Mouse (Mus musculus) cerebellum, adult 2 months (tissue): ENCODE measurements around the gene Gnl1. TPM values are rescaled to one million over a fixed set of nuclear protein-coding genes. Genes with fewer than 3 reads are reported as not detected.
A peak's percentile ranks its signal among the peaks of the same experiment; 100 is the strongest.

ENCODE experiments used
- DNase-seq, 2 experiments: peaks; one replicate each; pipeline ENCODE4 v3.0.0; 2021
- H3K27ac ChIP-seq: fragments of 200-500 bp; 2 replicates; pipeline ENCODE4 v1.5.1; 2012; ENCODE audit warnings: low read length, control low read depth, inconsistent platforms; ENCODE audit not compliant: insufficient read depth
- H3K27me3 ChIP-seq: fragments of 200-500 bp; 2 replicates; pipeline ENCODE4 v1.6.1; 2012; ENCODE audit warnings: inconsistent platforms, mild to moderate bottlenecking, low read length, moderate library complexity; ENCODE audit not compliant: control insufficient read depth, insufficient read depth
- H3K4me1 ChIP-seq: fragments of 200-500 bp; 2 replicates; pipeline ENCODE4 v1.6.1; 2011; ENCODE audit warnings: low read length; ENCODE audit not compliant: control insufficient read depth, insufficient read depth
- H3K4me3 ChIP-seq: fragments of 200-500 bp; replicated peaks from 2 replicates; pipeline ENCODE3; 2011; ENCODE audit warnings: mild to moderate bottlenecking, low read depth, low read length, control low read depth; ENCODE audit not compliant: insufficient read depth
- CTCF ChIP-seq: fragments of 200-500 bp; IDR thresholded peaks from 2 replicates; pipeline ENCODE4 v1.5.1; 2011; ENCODE audit warnings: low read depth, mild to moderate bottlenecking, control low read depth, low read length, moderate library complexity, borderline replicate concordance; ENCODE audit not compliant: insufficient read depth
- POLR2A ChIP-seq: fragments of 200-500 bp; IDR thresholded peaks from 2 replicates; pipeline ENCODE4 v1.6.1; 2011; ENCODE audit warnings: low read length, control low read depth, borderline replicate concordance; ENCODE audit not compliant: insufficient read depth
- WGBS: fragments of 180-500 bp; shearing (Covaris S2); methylation state at CpG from one replicate; pipeline ENCODE4 v1.1.7; 2018; 5-methylcytosine and 5-hydroxymethylcytosine counted together
- polyA plus RNA-seq: library from polyadenylated mRNA; depleted of rRNA; stranded (reverse); fragments of >200 nt; gene quantifications from 2 replicates; pipeline ENCODE4 v1.2.3, GENCODE M21; 2012

Gene Gnl1
- polyA plus RNA-seq, 1 experiment = 103 TPM

GRCm38 (mm10) chr17:36014977-36015376, 35.3 kb downstream of the Gnl1 start:
- H3K27me3 ChIP-seq = no peaks in the 10 kb centered on the region
- no peak overlapping the region for H3K4me3 ChIP-seq
- TF ChIP-seq POLR2A (no peak), CTCF (no peak)
- no peak overlapping the region for H3K27ac ChIP-seq
- WGBS = 95% methylated on average over 5 of the region's 5 CpGs
- no peaks in the 10 kb centered on the region for H3K4me1 ChIP-seq
- no peak for DNase-seq

GRCm38 (mm10) chr17:36017046-36017445, 37.4 kb downstream of the Gnl1 start:
- WGBS = 75% methylated on average over 5 of the region's 5 CpGs
- DNase-seq = peak in 1 of 2 experiments; percentile 51
- TF ChIP-seq CTCF (no peak), POLR2A (no peak)
- Histone ChIP-seq H3K27me3 (no peaks in the 10 kb centered on the region), H3K4me3 (no peak overlapping the region), H3K27ac (no peak overlapping the region), H3K4me1 (no peaks in the 10 kb centered on the region)

- DNase-seq = no peak
- no peak overlapping the region for H3K27ac ChIP-seq
- TF ChIP-seq POLR2A = no peak
- no peak for TF ChIP-seq CTCF
- H3K4me3 ChIP-seq = no peak overlapping the region
- WGBS = 71% methylated on average over 2 of the region's 2 CpGs
- H3K27me3 ChIP-seq = no peaks in the 10 kb centered on the region
- H3K4me1 ChIP-seq = no peaks in the 10 kb centered on the region
Measured at GRCm38 (mm10) chr17:36018979-36019378, 39.3 kb downstream of the Gnl1 start.

DNA sequence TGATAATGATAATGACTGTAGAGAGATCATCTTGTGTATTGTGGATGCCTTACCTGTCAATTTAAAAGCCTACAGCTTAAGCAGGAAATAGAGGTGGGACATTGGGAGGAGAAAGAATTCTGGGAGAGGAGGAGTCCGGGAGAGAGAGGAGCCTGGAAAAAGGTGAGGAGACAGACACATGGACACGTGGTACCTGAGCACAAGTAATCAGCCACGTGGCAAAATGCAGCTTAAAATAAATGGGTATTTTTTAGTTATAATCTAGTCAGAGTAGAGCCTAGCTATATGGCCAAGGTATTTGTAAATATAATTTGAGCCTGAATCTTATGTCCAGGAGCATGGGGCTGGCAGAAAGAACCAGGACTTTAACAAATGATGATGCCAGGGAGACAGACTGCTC, 39.9 kb downstream of the Gnl1 start:
- WGBS = 66% methylated on average over 3 of the region's 3 CpGs
- no peak for DNase-seq
- Histone ChIP-seq H3K27me3 (no peaks in the 10 kb centered on the region), H3K4me3 (no peak overlapping the region), H3K27ac (no peak overlapping the region), H3K4me1 (no peaks in the 10 kb centered on the region)
- TF ChIP-seq POLR2A = no peak
- no peak for TF ChIP-seq CTCF

DNA sequence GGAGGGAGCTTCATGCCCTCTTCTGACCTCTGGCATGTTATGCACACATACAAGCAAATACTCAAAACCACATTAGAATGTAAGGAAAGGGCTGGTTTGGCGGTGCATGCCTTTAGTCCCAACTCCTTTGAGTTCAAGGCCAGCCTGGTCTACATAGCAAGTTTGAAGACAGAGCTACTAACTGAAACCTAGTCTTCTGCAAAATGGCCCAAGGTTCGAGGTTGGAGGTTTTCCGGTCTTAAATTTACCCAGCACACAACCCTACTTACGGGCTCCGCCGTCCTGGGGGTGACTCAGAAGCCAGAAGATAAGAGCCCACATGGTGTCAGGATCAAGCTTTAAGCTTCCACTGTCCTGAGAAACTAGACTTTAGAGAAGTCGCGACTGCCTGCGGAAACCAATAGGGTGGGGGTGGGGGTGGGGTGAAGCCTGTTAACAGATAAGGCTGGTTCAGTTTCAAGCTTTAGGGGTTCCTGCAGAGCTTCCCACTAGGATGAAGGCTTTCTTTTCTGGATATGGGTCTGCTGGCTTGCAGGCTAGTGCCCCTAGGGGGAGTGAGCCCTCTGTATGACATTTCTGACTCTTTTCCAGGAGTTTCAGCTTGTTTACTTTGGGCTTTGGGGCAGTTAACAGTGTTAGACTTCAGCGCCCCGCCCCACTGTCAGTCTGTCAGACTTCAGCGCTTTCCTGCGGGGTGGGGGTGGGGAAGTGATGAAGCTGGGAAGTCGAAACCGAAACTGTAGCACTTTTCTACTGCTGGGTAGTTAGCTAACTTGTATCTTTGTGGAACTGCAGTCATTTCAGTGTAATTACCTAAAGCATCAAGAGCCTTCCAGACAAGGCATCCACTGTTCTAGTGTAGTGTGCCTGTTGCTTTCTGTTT, 40.8 kb downstream of the Gnl1 start, which contains the start of gene H2-T24:
Gene H2-T24, minus strand, starts transcription at position 370 of the 883 bp plus-strand sequence.
- Histone ChIP-seq H3K27me3 (no peaks in the 10 kb centered on the region), H3K4me3 (no peak within 1 kb of the TSS), H3K4me1 (no peaks in the 10 kb centered on the region), H3K27ac (no peak within 1 kb of the TSS)
- 45% methylated on average over 15 of the region's 15 CpGs for WGBS
- TF ChIP-seq CTCF = no peak
- no peak for TF ChIP-seq POLR2A
- no peak for DNase-seq

DNA sequence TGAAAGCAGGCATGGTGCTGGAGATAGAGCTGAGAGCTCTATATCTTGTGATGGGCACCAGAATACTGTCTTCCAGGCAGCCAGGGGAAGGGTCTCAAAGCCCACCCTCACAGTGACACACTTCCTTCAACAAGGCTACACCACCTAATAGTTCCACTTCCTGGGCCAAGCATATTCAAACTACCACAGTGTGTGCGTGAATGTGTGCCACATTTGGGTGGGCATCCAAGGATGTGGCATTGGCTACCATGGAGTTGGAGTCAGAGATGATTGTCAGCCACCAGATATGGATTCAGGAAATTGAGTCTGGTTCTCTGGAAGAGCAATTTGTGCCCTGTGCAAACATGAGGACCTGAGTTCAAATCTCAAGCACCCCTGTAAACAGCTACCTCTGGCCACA, 41.7 kb downstream of the Gnl1 start:
- Histone ChIP-seq H3K27me3 (no peaks in the 10 kb centered on the region), H3K4me1 (no peaks in the 10 kb centered on the region), H3K4me3 (no peak overlapping the region), H3K27ac (no peak overlapping the region)
- no peak for TF ChIP-seq CTCF
- TF ChIP-seq POLR2A = no peak
- no peak for DNase-seq
- 97% methylated on average over 1 of the region's 1 CpGs for WGBS

DNA sequence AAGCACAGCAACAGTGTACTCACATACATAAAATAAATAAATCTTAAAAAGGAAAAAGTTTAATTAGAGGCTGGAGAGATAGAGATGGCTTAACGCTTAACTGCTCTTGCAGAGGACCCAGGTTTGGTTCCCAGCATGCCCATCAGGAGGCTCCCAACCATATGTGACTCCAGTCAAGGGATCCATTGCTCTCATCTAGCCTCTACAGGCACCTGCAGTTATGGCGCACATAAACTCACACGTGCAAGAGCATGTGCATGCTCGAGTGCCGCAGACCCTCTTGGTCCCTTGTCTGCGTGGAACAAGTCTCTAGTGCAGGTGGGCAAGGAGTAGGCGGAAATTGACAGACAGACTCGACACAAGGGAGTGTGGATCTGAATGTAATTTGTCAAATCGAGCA, 42.4 kb downstream of the Gnl1 start:
- Histone ChIP-seq H3K27ac (no peak overlapping the region), H3K4me3 (no peak overlapping the region), H3K4me1 (no peaks in the 10 kb centered on the region), H3K27me3 (no peaks in the 10 kb centered on the region)
- TF ChIP-seq CTCF = no peak
- TF ChIP-seq POLR2A = no peak
- no peak for DNase-seq
- 93% methylated on average over 9 of the region's 9 CpGs for WGBS

DNA sequence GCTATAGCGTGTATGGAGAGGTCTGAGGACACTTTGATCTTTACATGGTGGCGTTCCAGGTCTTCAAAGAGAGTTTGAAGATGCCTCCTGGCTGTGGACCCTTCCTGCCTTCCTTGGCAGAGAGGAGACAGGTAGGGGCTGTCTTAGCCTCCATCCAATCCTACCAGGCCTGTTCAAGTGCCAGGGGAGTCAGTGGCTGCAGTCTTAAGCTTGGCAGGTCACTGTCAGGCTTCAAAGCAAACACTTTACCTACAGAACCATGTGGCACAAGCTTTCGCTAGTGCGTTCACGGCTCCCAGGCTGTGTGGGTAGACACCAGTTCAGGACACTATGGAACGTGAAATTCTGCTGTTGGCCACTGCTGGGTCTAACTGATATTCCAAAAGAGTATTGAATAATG, 43.3 kb downstream of the Gnl1 start:
- WGBS = 91% methylated on average over 6 of the region's 6 CpGs
- Histone ChIP-seq H3K27ac (no peak overlapping the region), H3K4me3 (no peak overlapping the region), H3K27me3 (no peaks in the 10 kb centered on the region), H3K4me1 (no peaks in the 10 kb centered on the region)
- DNase-seq = no peak
- TF ChIP-seq CTCF (no peak), POLR2A (no peak)
